Mouse (Mus musculus): Measurements from ENCODE around the gene Snph.

GRCm38 (mm10) chr2:151631406-151632158 is 811 bp downstream of the Snph start:
- no peak for TF ChIP-seq CTCF (IDR thresholded peaks at IDR 0.05; ENCODE audit: low read depth, low read length)
- no peak for TF ChIP-seq POLR2A (IDR thresholded peaks at IDR 0.05; ENCODE audit: insufficient read depth, low read length)
